Mouse (Mus musculus): ENCODE measurements around the gene Ada.

Gene Ada

DNA sequence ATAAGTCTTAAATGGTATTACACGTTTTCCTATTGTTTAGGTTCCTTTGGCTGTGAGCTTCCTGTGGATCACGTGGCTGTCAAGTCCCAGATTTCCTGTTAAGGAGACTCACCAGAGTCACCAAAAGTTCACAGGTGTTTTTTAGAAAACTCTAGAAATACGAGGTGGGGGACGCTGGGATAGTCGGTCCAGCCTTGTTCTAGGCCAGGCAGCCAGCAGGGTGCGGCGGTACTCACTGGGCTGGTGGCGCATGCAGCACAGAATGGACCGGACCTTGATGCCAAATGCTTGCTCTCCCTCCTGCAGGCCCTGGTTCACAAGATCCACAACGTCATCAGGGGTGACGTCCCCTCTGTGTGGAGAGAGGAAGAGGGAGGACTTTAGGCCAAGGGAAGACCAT lies 18.0 kb downstream of the Ada start:
- DNase-seq (ENCODE audit: low read depth, low spot score) = no peak

DNA sequence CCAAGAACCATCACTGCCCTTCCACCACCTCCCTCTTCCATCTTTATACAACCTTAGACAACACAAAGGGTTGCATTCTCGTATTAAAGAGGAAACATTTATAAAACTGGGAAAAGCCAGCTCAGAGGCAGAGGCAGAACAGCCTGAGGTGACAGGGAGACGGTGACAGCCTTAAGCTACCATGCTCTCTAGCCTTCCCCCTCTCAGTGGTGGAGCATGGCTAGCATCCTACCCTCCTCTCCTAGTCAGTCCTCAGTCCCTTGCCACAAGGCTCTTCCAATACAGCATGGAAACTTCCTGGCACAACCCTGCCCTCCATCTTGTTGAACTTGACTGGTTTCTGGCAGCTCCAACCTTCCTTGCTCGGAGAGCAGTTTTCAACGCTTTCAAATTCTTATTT lies 21.7 kb downstream of the Ada start:
- DNase-seq (ENCODE audit: low read depth, low spot score) = no peak

DNA sequence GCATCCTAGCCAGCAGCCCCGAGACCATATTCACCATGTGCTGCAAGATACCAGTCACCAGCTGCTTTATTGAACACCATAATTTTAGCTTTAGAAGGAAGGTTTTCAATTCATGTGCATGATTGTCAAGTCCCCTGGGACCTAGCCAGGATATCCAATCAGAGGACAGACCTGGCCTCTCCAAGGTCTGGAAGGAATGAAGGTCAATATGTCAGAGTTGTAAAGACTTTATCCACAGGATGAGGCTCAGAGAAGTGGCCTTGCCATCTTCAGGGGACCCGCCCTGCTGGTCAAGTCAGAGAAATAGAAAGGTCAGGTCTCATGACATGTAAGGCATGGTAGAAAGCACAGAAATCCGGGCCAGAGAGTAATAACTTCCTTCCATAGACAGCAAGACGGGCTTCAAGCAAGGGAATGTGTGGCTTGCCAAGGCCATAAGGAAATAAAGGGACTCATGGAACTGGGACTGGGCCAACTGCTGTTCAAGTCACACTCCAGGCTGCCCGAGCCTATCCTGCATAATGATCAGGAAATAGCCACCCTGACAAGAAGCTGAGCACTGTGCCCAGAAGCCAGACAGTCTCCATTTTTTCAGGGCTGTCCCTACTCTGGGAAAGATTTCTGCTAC lies 23.2 kb downstream of the Ada start:
- DNase-seq (ENCODE audit: low read depth, low spot score) = no peak

- peak; percentile 96 for DNase-seq (ENCODE audit: low read depth, low spot score)
Observed at GRCm38 (mm10) chr2:163722550-163722949, 27.5 kb downstream of the Ada start.

DNA sequence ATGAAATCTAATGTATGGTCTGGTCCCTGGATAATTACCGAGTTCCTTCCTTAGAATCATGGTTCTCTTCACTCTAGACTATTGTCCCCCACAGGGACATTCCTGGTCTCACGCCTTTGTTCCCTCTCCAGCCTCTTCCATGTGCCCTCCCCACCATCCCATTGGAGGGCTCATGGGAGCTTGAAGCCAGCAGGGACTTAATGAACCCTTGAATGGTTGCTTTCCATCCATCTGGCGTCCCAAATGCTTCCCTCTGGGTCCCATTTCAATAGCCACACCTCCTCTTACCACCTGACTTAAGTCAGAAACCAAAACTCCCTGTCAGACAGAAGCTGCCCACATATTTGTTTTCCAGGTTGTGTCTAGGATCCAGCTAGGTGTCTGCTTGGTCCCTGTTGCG lies 30.4 kb downstream of the Ada start:
- peak; percentile 75 for DNase-seq (ENCODE audit: low read depth, low spot score)

DNA sequence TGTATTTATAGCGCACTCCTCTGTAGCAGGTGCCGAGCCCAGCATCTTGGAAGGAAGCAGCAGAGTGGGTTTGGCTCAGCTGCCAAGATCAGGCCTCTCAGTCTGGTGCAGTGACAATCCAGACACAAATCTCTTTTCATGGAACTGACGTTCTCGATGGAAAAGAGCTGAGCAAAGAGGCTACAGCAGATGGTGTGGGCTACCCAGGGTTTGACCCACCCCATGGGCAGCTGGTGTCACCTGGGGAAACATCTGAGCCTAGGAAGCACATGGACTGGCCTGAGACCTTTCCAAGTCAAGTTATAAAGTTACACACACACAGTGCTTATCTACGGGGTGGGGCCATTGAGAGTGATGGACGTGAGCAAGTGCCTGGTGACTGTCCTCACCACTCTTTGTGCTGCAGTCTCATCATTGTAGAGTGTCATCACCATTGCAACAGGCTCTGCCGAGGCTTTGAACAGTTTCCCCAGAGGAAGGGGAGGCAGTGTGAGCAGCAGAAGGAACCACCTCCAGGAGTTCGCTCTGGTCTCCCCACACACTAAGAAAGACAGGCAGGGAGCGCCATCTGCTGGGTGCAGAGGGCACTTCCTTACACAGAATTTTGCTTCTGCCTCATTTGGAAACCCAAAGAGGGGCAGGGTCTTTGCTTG lies 31.0 kb downstream of the Ada start:
- peak; percentile 94 for DNase-seq (ENCODE audit: low read depth, low spot score)

- DNase-seq (ENCODE audit: low read depth, low spot score) = no peak
Observed at GRCm38 (mm10) chr2:163718526-163718925, 31.5 kb downstream of the Ada start.

DNA sequence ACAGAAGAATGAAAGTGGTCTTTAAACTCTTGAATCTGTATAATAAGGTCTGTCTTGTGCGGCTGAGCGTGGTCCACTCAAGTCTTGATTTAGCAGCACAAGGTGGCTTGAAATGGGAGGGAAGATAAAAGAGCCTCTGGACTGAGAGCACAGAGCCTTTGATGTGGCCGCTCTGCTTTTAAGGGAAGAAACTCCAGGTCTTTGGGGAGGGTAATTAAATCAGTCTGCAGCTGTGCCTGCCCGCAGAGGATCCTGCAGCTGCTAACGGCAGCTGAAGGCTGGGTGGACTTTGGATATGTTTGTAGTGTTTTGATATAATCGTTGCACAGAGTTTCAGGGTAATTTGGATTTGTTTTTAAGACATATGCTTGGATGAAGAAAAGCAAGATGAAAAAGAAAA lies 33.2 kb downstream of the Ada start:
- DNase-seq (ENCODE audit: low read depth, low spot score) = peak; percentile 45

- DNase-seq (ENCODE audit: low read depth, low spot score) = peak; percentile 54
Observed at GRCm38 (mm10) chr2:163716448-163716847, 33.6 kb downstream of the Ada start.

DNA sequence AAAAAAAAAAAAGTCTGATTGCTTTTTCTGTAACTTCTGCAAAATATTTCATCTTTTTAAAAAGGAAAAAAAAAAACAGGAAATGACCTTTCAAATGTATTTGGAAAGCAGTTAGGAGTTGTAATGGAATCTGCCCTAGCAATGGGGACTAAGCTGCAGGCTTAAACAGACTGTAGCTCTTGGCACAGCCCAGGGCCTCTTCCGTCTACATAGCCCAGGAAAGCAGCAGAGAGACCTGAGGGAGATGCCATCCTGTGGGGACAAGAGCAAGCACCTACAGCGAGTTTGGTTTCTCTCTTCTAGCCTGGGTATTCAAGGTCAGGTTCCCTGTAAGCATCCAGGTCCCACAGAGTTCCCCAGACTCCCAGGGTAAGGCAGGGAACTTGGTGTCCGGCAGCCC lies 36.7 kb downstream of the Ada start:
- DNase-seq (ENCODE audit: low read depth, low spot score) = peak; percentile 43

GRCm38 (mm10) chr2:163712874-163713273 lies 37.2 kb downstream of the Ada start:
- no peak for DNase-seq (ENCODE audit: low read depth, low spot score)

GRCm38 (mm10) chr2:163712473-163712872 lies 37.6 kb downstream of the Ada start:
- DNase-seq (ENCODE audit: low read depth, low spot score) = peak; percentile 45

DNA sequence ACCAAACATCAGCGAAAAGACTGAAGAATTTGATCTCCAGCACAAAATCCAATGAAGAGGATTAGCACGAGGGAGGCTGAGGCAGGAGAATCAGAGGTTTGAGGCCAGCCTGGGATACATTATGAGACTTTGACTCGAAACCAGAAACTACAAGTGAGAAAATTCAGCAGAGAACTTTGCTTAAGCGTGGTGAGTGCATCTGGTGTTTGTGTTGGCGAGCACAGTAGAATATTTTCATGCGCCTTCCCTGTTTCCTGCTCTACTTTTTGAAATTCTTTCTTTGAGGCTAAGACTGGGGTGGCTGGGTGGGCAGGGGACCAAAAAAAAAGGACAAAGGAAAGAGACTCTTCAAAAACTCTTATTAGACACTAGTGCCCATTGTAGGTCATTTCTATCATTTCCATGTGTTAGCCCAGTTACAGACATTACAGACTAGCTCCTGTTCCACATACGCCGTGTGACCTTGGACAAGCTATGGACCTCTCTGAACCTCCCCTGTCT lies 38.6 kb downstream of the Ada start:
- peak; percentile 72 for DNase-seq (ENCODE audit: low read depth, low spot score)

DNA sequence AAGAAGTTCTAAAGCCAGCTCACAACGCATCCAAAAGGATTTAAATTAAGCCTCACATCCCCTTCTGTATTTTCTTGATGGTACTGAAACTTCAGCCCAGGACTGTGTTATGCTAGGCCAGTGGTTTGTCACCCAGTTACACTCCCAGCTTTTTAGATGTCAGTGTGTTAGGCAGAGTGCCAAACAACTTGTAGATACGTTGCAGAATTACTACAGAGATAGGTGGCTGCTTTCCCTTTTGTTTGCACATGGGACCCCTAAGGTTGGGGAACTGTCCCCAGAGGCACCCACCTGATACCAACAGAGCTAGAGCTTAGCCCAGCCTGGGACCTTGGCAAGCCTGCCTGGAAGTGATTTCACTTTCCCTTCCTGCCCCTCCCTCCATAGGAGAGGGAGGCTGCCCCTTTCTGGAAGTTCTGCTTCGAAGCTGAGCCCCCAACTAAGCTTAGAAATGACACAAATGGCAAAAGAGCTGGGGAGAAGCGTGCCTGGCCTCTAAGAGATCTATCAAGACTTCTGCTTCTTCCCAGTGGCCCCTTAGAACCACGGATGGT lies 39.4 kb downstream of the Ada start:
- no peak for DNase-seq (ENCODE audit: low read depth, low spot score)

DNA sequence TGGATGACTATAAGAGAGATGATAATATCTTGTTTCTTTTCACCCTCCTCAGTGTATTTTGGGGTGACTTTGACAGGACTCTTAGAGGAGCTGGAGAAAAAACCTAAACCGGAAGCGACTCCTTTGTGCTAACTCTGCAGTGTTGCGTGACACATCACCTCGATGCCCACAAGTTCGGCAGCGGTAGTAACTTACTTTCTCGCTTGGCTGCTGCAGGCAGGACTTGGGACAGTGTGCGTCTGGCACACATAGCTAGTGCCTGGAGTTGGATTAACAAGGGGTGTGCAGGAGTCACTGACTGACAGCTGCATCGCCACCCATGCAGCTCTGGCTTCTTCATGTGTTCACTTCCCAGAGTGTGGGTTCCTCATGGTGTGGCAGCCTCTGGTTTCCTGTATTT lies 40.0 kb downstream of the Ada start:
- DNase-seq (ENCODE audit: low read depth, low spot score) = no peak

GRCm38 (mm10) chr2:163708763-163709250 lies 41.2 kb downstream of the Ada start:
- DNase-seq (ENCODE audit: low read depth, low spot score) = no peak

DNA sequence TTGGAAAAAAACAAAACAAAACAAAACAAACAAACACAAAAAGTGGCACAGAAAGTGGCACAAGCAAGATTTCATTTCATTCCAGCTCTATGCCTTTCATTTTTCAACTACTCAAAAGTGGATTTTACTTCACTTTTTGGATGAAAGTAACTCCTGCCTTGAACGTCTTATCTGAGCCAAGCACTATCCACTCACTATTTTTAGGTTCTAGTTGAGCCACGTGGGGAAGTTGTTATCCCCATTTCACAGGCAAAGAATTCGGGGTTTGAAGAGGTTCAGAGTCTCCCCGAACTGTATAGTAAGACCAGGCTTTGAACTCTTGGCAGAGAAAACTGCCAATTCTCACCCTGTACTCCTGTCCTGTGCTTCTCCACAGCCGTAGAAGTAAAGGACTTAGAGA lies 41.7 kb downstream of the Ada start:
- DNase-seq (ENCODE audit: low read depth, low spot score) = no peak

DNA sequence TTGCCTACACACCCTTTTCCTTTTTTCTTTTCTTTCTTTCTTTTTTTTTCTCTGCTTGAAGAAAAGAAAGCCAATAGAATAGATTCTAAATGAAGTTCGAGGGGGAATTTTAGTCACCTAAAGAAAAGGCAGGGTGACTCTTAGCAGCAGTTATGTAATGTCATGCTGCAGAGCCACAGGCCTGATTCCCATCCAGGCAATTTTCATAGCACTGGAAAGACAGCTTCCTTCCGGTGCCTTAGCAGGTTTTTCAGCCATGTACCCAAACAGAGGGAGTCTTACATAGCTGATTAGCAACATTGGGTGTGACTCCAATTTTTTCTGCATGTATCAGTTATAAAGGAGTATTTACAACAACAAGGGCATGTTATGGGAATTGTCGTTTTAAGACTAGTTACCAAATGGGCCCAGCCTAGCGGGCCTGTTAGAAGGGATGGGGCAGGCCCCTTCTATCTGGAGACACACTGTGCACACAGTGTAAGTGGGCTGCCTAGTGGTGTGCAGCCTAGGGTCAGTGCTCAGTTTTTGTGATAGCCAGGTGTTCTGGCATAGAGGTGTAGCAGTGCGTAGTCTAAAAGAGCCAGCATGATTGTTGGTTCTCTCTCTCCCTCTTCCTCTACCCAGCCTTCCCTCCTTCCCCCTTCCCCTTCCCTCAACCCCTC lies 46.3 kb downstream of the Ada start:
- peak; percentile 90 for DNase-seq (ENCODE audit: low read depth, low spot score)

GRCm38 (mm10) chr2:163702921-163703320 lies 47.1 kb downstream of the Ada start:
- DNase-seq (ENCODE audit: low read depth, low spot score) = no peak

DNA sequence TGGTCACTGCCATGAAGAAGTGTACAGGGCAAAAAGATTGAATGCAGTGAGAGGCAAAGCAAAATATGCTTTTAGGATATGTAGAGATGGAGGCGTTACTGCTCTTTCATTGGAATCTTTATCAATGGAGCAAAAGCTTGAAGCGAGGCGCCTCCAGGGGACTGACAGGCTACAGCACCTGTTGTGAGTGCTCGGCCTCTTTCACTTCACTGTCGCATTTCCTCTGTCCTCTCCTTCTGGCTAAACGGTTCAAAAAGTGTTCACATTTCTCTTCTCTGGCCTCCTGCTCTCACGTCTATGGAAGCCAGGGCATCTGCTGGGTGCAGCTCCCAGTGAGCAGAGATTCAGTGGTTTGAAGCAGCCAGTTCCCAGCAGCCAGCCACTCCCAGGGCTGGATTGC lies 47.6 kb downstream of the Ada start:
- DNase-seq (ENCODE audit: low read depth, low spot score) = no peak

DNA sequence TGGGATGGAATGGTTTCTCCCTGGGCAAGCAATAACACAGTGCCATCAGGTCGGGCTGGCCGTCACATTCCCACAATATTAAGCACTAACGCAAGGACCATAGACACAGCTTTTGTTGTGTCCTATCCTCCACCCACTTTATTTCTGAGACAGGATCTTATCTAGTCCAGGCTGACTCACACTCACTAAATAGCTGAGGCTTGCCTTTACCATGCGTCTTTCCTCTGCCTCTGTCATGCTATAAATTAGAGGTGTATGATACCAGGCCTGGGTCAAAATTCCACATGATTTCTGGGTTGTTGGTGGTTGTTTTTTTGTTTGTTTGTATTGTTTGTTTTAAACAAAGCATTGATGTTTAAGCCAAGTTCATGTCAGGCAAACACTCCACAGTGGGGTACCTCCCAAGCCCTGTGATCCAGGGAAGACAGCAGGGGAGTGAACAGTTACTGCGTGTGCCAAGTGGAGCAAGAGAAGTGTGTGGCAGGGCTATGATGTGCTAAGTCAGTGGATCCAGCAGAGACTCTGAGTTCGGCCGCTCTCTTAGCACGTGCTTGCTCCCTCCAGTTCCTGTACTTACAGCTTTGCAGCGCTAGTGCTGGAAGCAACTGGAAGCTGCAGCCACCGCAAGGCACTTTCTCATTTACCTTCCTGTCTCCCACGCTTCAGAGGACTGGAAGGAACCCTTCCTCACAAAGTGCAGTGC lies 50.8 kb downstream of the Ada start:
- peak; percentile 67 for DNase-seq (ENCODE audit: low read depth, low spot score)
